ENCODE assay signal across 17 mouse cellular contexts in the genomic region with DNA sequence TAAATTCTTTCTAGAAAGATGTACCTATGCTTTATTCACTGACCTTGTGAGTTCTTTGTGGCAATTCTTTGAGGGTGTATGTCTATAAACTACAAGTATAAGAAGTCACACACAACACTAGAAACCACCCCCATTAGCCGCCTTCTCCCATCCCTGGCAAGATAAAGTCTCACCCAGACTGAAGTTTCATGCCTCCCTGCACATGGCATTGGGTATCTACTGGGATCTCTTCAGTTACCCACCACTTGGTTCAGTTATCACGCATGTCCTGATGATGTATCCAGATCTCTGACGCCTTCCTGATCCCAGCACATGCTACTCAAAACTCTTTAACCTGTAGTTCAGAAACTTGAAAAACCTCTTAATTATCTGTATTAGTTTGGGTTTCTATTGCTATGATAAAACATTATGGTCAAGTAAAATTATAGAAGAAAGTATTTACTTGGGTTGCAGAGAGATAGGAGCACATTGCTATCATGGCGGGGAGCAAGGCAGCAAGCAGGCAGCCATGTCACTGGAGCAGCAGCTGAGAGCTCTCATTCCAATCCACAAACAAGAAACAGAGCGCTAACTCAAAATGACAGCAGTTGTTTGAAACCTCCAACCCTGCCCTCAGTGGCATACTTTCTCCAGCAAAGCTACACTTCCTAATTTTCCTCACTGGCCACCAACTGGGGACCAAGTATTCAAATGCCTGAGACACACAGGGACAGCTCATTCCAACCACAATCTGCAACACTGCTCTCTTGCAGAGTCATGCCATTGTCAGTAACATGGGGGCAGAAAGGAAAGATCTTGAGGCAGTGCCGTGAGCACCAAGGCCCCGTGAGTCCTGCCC. TPM values are rescaled to one million over a fixed set of nuclear protein-coding genes. Genes with fewer than 3 reads are reported as not detected.
DNase-seq lines count a peak whose midpoint lies in the region; ATAC-seq lines count a peak whose summit lies in the region.
"Had no signal": no experiment of that assay in that cellular context is flagged by ENCODE, and none has a peak within 500 bp of the region (broad histone marks: within the 10 kb centered on the region; RNA-seq: fewer than 3 reads in every experiment).

No protein-coding gene starts in this region.

- H3K9ac ChIP-seq in limb, embryonic 12.5 days (replicated peaks): no peak overlapping the region
- H3K9ac ChIP-seq: embryonic facial prominence, embryonic 15.5 days; heart, embryonic 13.5 days; hindbrain, embryonic 15.5 days; liver, embryonic 14.5 days had no signal

- H3K27me3 ChIP-seq in heart, embryonic 10.5 days (ENCODE audit: insufficient read depth, poor library complexity, severe bottlenecking): no peaks in the 10 kb centered on the region
- no peaks in the 10 kb centered on the region for H3K27me3 ChIP-seq in limb, embryonic 12.5 days
- H3K27me3 ChIP-seq: embryonic facial prominence, embryonic 15.5 days; heart, embryonic 13.5 days; hindbrain, embryonic 15.5 days had no signal

- H3K4me3 ChIP-seq in heart, embryonic 10.5 days: no peak overlapping the region
- H3K4me3 ChIP-seq in limb, embryonic 12.5 days (replicated peaks): no peak overlapping the region
- H3K4me3 ChIP-seq: embryonic facial prominence, embryonic 15.5 days; heart, embryonic 13.5 days; hindbrain, embryonic 15.5 days had no signal

- peaks cover 16% of the 10 kb centered on the region for H3K4me1 ChIP-seq in heart, embryonic 10.5 days
- H3K4me1 ChIP-seq in limb, embryonic 12.5 days (replicated peaks): peaks cover 14% of the 10 kb centered on the region

- no peak for ATAC-seq in limb, embryonic 12.5 days (ENCODE audit: insufficient number of reproducible peaks, insufficient read depth, low FRiP score, low TSS enrichment, low read depth)
- ATAC-seq: activated CD4-positive, CD25-positive, alpha-beta regulatory T cell, adult 4 months had no signal

- no peak overlapping the region for H3K27ac ChIP-seq in heart, embryonic 10.5 days
- peak overlapping the region; percentile 31; the same call in 1 of the 2 replicates for H3K27ac ChIP-seq in limb, embryonic 12.5 days
- H3K27ac ChIP-seq: embryonic facial prominence, embryonic 15.5 days; heart, embryonic 13.5 days had no signal

- H3K4me2 ChIP-seq in limb, embryonic 12.5 days: no peak overlapping the region
- H3K4me2 ChIP-seq: embryonic facial prominence, embryonic 15.5 days; heart, embryonic 13.5 days had no signal

- peak; percentile 65 for DNase-seq in heart, embryonic 10.5 days (ENCODE audit: low spot score)
- no peak for DNase-seq in heart, postnatal 36 days
- peak; percentile 24 for DNase-seq in testis, postnatal 10 days (ENCODE audit: low spot score)
- DNase-seq in testis, postnatal 14 days (ENCODE audit: low spot score): no peak
- peak; percentile 28 for DNase-seq in retina, postnatal 1 day
- no peak for DNase-seq in urinary bladder, adult 18-20 months (ENCODE audit: low spot score in 2 of 2)
- no peak for DNase-seq in adrenal gland, postnatal 25 days
- DNase-seq: gastrocnemius, postnatal 25 days; kidney, adult 2 months; lung, postnatal 4 days; thymus, adult 18-20 months had no signal

- WGBS in heart, embryonic 10.5 days: 78% methylated on average over 7 of the region's 7 CpGs
- 87% methylated on average over 7 of the region's 7 CpGs for WGBS in limb, embryonic 12.5 days

- no peaks in the 10 kb centered on the region for H3K9me3 ChIP-seq in heart, embryonic 10.5 days
- no peaks in the 10 kb centered on the region for H3K9me3 ChIP-seq in limb, embryonic 12.5 days
- H3K9me3 ChIP-seq: embryonic facial prominence, embryonic 15.5 days; heart, embryonic 13.5 days; hindbrain, embryonic 15.5 days had no signal

- intact Hi-C loops in heart, postnatal 36 days (cut with DNase I): loop anchor here (5.0 kb wide), 1 partner anchor 33 kb away; a partner anchor contains a TSS

- H3K36me3 ChIP-seq in heart, embryonic 10.5 days: no peaks in the 10 kb centered on the region
- no peaks in the 10 kb centered on the region for H3K36me3 ChIP-seq in limb, embryonic 12.5 days
- H3K36me3 ChIP-seq: embryonic facial prominence, embryonic 15.5 days; heart, embryonic 13.5 days; hindbrain, embryonic 15.5 days had no signal

RNA-seq across cellular contexts. Expression of a gene that starts 3.8 kb away (rescaled TPM):
- polyA plus RNA-seq in heart, embryonic 10.5 days (2016; fragmentation: Nextera tagmentation; extraction: Ambion mirVana): 30.5 and 37.3 TPM in 2 replicates
- total RNA-seq in heart, postnatal 36 days (2021): 100 to 1,000 TPM; 108 to 117 TPM
- polyA plus RNA-seq in limb, embryonic 12.5 days (2016; fragmentation: Nextera tagmentation; extraction: Ambion mirVana): 40.7 and 41.8 TPM in 2 replicates
- 142 and 154 TPM in 2 replicates for total RNA-seq in adrenal gland, postnatal 25 days (2021)

RNA-seq across cellular contexts. Expression of a gene that starts 30.5 kb away (rescaled TPM):
- 7.3 and 8.4 TPM in 2 replicates for polyA plus RNA-seq in heart, embryonic 10.5 days (2016; fragmentation: Nextera tagmentation; extraction: Ambion mirVana)
- 10 to 100 TPM; 36.4 to 38.8 TPM for total RNA-seq in heart, postnatal 36 days (2021)
- 0.55 and 0.65 TPM in 2 replicates for polyA plus RNA-seq in limb, embryonic 12.5 days (2016; fragmentation: Nextera tagmentation; extraction: Ambion mirVana)
- total RNA-seq in adrenal gland, postnatal 25 days (2021): 180 and 181 TPM in 2 replicates

Comparison
In these comparisons a context has a peak if more than half of its experiments do, and no peak if none do; other contexts are left out.
1. DNase-seq: peak in heart, embryonic 10.5 days (single experiment), testis, postnatal 10 days (single experiment) and retina, postnatal 1 day (single experiment); none in heart, postnatal 36 days (0 of 2), testis, postnatal 14 days (single experiment), urinary bladder, adult 18-20 months (0 of 2) and adrenal gland, postnatal 25 days (single experiment).